Mouse (Mus musculus): ENCODE measurements around the gene Synj1.

Synj1 gene

DNA sequence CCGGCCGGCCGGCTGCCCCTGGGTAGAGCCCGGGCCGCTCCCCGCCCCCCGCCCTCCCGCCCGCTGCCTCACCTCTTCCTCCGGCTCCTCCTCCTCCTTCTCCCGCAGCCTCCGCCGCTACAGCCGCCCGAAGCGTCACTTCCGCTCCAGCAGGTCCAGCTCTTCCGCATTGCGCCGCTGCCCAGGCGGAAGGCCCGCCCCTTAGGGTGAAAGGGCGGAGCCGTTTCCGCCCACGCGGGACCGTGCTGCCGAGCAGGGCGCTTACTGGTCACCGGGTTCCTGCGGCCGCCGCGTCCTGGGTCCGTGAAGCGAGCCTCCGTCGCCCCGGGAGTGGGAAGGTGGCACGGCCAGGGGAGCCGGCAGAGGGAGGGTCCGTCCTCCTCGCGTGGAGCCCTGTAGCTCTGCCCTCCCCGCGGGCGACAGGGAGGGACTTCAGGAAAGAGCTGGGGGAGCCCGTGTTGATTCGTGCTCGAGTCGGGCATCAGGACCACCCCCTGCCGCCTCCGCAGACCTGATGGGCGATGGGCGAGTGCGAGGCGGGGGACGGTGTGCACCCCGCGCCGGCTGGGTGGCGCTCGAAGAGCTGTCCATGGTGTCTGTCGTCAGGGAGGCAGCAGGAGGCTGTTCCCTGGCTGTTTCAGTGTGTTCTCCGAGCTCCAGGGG lies at the start of gene Synj1:
Synj1 (minus strand) TSS at position 288 of the 663 bp plus-strand sequence.
- peak; percentile 87 to 89 for DNase-seq

- no peak for DNase-seq
Observed at GRCm38 (mm10) chr16:91057741-91058140, 46.6 kb upstream of the Synj1 start.

DNA sequence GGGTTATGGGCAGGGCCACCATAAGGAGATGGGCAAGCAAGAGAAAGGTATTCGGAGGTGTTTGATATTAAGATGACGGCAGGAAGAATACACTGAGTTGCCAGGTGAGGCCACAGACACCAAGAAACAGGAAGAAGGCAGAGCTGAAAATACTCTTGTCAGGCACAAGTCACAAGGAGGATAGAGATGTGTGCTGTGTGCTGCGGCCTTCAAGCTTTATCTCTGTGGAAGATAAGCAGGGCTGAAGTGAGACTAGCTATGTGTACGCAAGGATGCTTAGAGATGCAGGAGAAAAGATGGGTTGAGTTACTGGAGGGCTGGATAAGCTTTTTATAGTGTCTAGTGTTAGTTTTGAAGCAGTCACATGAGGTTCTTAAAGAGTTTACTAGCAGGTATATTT lies 46.2 kb upstream of the Synj1 start:
- DNase-seq = no peak

DNA sequence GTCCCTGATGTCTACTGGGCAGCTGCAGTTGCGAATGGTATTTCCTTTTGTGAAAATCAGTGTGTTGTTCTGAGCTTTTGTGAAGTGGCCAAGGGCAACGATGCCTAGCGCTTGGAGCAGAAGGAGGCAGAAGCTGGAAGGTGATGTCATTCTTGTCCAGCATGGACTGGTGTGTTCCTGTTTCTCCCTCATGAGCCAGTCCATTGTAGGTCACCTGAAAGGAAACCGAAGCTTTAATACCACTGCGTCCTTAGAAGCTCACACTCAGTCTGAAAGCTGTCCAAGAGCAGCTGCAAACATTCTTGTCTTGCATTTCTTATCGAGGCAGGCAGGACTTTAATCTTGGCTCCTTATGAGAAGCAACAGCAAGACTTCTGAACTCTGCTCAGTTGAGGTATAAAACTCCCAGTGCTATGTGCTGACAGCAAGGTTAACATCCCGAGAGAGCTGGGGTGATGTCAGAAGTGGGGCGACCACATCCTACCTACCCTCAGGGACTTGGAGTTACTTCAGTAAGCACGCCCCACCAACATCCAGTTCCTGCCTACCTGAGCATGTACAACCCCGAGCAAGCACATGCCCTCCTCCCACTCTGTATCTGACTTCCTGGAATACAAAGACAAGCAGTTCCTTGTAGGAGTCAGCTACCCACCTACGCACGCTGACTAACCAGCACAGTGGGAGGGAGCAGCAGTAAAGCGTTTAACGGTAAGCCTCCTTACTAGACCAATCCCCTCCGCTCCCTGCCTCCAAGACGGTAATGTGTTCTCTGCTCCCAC lies 45.1 kb upstream of the Synj1 start:
- no peak for DNase-seq

- DNase-seq = no peak
Observed at GRCm38 (mm10) chr16:91055150-91055549, 44.0 kb upstream of the Synj1 start.

- DNase-seq = no peak
Observed at GRCm38 (mm10) chr16:91053599-91053998, 42.5 kb upstream of the Synj1 start.

DNA sequence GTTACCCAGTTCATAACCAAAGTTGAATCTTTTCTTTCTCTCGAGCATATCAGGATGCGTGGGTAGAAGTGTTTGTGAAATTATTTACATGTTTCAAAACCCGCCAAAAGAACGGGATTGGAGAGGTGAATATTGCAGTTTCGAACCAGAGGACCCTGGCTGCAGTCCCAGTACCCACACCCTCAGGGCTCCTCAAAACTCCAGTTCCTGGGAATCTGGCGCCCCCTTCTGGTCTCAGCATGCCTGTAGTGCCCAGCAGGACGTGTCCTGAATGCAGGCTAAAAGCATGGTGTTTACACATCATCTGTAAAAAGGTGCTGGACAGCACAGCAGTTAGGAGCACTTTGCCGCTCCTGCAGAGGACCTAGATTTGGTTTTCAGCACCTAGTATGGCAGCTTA lies 34.4 kb upstream of the Synj1 start:
- peak; percentile 23 to 53 for DNase-seq

- DNase-seq = peak; percentile 96 to 98
Observed at GRCm38 (mm10) chr16:91044270-91045182, 33.4 kb upstream of the Synj1 start, which contains the start of gene Paxbp1. Paxbp1 (minus strand) TSS chr16:91044543.

- peak; percentile 38 to 57 for DNase-seq
Observed at GRCm38 (mm10) chr16:91043461-91044248, 32.5 kb upstream of the Synj1 start.

DNA sequence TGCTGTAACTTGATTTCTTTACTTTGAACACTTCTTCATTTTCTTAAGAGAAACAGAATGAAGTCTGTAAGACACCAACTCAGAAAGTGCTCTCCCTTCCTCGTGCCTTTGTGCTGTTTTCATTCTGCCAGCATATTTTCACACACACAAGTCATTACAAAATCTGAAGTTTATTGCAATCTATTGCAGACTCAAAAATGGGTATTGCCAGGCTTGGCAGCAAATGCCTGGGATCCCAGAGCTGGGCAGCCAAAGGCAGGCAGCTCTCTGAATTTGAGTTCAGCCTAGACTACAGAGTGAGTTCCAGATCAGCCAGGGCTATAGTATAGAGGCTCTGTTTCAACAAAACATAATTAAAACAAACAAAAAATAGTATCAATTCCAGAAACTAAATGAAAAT lies 31.5 kb upstream of the Synj1 start:
- no peak for DNase-seq

- DNase-seq = no peak
Observed at GRCm38 (mm10) chr16:91035866-91036265, 24.8 kb upstream of the Synj1 start.

DNA sequence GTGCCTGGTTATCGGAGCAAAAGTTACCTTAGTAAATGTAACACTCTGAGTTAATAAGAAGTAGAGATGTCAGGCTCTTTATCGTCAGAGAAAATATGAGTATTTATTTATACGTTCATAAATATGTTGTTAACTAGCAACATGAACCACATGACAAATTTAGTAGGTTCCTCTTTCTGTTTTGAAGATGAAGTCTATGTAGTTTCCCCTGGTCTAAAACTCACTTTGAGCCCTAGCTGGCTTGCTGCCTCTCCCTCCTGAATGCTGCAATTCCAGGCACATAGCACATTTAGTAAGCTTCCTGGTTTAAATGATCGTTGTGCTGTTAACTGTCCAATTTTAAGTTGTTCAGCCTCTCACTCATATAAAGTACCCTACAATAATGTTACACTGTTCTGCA lies 19.6 kb upstream of the Synj1 start:
- DNase-seq = no peak

DNA sequence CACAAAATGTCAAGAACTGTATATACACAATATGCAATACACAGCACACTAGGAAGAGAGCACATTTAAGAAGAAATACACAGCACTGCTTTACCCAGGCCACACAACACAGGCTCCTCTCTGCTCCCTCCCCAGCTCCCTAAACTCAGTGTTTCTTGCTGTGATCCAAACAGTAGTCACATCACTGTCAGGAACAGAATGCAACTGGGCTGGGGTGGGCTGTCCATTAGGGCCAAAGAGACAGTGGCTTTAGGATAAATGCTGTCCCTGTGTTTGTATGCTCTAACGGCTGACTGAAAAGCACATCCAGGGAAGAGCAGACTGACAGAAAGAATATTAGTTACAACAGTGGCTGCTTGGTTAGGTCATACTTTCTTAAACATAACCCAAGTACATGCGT lies 18.8 kb upstream of the Synj1 start:
- no peak for DNase-seq

- no peak for DNase-seq
Observed at GRCm38 (mm10) chr16:91029161-91029743, 18.1 kb upstream of the Synj1 start.

- DNase-seq = no peak
Observed at GRCm38 (mm10) chr16:91026290-91026689, 15.2 kb upstream of the Synj1 start.

GRCm38 (mm10) chr16:91023384-91023783 lies 12.3 kb upstream of the Synj1 start:
- peak in 1 of 2 experiments; percentile 34 for DNase-seq

- no peak for DNase-seq
Observed at GRCm38 (mm10) chr16:91020842-91021483, 9.9 kb upstream of the Synj1 start.

- no peak for DNase-seq
Observed at GRCm38 (mm10) chr16:91019476-91019875, 8.4 kb upstream of the Synj1 start.

GRCm38 (mm10) chr16:91015761-91016160 lies 4.7 kb upstream of the Synj1 start:
- DNase-seq = no peak

DNA sequence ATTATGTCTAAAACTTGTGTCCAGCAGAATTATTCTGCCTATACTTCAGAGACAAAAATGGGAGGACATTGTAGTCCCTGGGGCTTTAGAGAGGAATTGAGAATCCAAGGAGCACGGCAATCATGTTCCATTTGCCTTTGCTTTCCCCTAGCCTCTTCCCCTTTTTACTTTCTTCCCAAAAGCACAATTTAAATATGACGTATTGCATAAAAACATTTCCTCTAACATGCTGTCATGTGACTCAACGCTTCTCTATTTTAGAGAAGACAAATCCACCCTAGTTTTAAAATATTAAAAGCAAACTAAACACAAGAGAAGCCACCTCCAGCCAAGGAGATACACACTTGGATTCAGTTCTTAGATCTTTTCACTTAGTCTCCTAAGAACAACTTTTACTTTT lies 739 bp upstream of the Synj1 start:
- no peak for DNase-seq

DNA sequence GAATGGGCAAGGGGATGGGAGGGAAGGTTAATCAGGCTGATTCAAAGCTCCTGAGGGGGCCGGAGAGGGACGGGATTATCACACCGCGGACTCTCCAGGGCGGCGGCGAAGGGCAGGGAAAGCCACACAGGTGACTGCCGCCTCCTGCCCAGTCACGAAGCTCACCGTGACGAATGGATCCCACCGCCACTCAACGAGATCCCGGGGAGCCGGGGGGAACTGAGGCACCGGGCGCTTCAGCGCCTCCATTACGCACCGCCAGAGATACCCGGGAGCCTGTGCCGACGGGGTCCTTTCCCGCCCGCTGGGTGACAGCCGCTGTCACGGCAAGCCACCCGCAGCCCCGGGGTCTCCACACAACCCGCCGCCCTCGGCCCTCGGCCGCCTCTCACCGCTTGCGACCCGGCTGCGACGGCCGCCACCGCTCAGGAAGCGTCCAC lies 507 bp downstream of the Synj1 start:
- DNase-seq = no peak

All from spleen, adult 18-20 months (tissue).